Mouse (Mus musculus) heart, postnatal 14 days (tissue): ENCODE measurements around the gene Abtb1. TPM values are rescaled to one million over a fixed set of nuclear protein-coding genes. Genes with fewer than 3 reads are reported as not detected.

Experiments
- total RNA-seq, 2 experiments: library from RNA; stranded (reverse); gene quantifications; 2 replicates each; pipeline ENCODE4 v1.2.3; 2021

The Abtb1 gene
- total RNA-seq, 2 experiments from 2014 or later, result 23.4 to 24.3 TPM

Other genes starting within 250 kb of the Abtb1 start
- gene Kbtbd12, start 204.0 kb downstream of the Abtb1 start, total RNA-seq, result 10 to 100 TPM; 32.7 to 36.1 TPM
- 100 to 1,000 TPM; 173 to 177 TPM for gene Mgll, start 117.6 kb downstream of the Abtb1 start, total RNA-seq
- gene Podxl2, start 33.1 kb upstream of the Abtb1 start, total RNA-seq, result 10 to 100 TPM; 26.7 to 27.4 TPM
- gene Mcm2, start 56.8 kb upstream of the Abtb1 start, total RNA-seq, result 10 to 100 TPM; 11.0 to 15.4 TPM
- gene Tpra1, start 60.3 kb upstream of the Abtb1 start, total RNA-seq, result 10 to 100 TPM; 34.7 to 38.9 TPM